Mouse (Mus musculus) liver, embryonic 18 days (tissue): Measurements from ENCODE around the gene Nid1. TPM values are rescaled to one million over a fixed set of nuclear protein-coding genes. Genes with fewer than 3 reads are reported as not detected.

Source experiments
- polyA plus RNA-seq: library from polyadenylated mRNA; depleted of rRNA; stranded (reverse); fragments of >200 nt; gene quantifications from 2 replicates; pipeline ENCODE4 v1.2.3, GENCODE M21; 2012; rRNA removed

Nid1 gene
- polyA plus RNA-seq = 26.9 and 32.7 TPM in 2 replicates

DNA sequence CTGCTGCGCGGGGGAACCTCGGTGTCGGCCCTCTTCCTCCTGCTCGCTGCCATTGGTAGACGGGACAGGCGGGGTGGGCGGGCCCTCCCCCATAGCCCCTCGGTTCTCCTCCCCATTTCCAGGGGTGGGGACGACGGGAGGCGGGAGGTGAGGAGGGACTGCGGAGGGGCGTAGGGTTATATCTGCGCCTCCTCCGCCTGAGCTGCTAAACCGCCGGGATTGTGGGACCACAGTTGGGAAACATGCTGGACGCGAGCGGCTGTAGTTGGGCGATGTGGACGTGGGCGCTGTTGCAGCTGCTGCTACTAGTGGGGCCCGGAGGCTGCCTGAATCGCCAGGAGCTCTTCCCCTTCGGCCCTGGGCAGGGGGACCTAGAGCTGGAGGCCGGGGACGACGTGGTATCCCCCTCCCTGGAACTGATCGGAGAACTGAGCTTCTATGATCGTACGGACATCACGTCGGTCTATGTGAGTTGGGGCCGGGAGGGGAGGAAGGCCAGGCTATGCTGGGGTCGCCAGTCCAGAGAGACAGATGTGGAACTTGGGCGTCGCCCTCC lies at the start of gene Nid1:
Nid1 (plus strand) TSS at position 92 of the 556 bp plus-strand sequence.

DNA sequence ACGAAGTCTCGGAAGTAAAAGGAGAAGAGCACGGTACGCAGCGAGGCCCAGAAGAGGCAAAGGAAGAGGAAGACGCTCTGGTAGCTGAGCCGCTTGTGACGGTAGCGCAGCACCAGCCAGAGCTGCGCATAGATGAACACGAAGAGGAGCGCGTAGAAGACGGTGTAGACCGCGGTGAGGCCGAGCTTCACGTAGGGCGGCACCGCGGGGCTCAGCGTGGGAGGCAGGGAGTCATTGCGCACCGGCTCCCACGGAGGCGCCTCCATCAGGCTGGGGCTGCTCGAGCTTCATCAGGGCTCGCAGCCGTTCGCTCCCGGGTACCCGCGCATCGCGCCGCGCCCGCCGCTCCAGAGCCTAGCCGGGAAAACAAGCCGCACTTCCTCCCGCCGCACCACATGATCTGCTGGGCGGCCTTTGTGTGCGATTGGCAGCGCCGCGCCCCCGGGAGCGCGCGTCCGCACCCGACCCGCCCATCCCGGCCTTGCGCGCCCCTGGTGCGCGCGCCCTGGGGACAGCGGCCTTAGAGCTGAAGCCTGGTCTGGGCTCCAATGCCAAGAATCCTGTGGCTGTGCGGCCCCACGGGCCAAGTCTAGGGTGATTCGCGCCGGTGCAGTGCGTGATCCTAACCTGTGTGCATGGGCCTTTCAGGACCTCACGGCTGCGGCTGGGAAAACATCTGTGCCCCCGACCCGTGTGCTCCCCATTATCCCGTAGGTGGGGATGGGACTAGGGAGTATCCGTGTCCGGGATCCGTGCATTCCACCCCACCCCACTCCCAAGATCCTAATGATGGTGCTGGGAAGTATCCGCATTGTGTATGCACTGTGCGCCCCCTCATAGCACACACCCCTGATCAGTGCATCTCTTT lies 43.9 kb upstream of the Nid1 start, which contains the start of gene Gpr137b:
Gpr137b (minus strand) TSS at position 787 of the 868 bp plus-strand sequence.

Other genes with a start within 250 kb of the Nid1 start
- gene Gpr137b, start 43.5 kb upstream of the Nid1 start, polyA plus RNA-seq = 1.8 and 2.2 TPM in 2 replicates
- 3.2 and 8.1 TPM in 2 replicates for gene Lyst, start 152.8 kb downstream of the Nid1 start, polyA plus RNA-seq